Mouse (Mus musculus) kidney, adult 11 months (tissue): ENCODE measurements at regions not wholly inside any gene's neighbourhood (a gene's known extent, or its start where the extent isn't known, plus 50 kb on each side); places are given as distances from the start of the nearest gene placed in this dataset.

Experiments
- DNase-seq: peaks from one replicate; pipeline ENCODE4 v3.0.0; 2022

- no peak for DNase-seq
These were observed 248.9 kb downstream of the Nedd1 start for GRCm38 (mm10) chr10:92473282-92473681.

GRCm38 (mm10) chr10:92471111-92471510 lies 251.1 kb downstream of the Nedd1 start:
- no peak for DNase-seq

- no peak for DNase-seq
These were observed 267.0 kb downstream of the Nedd1 start for GRCm38 (mm10) chr10:92455195-92455594.

DNA sequence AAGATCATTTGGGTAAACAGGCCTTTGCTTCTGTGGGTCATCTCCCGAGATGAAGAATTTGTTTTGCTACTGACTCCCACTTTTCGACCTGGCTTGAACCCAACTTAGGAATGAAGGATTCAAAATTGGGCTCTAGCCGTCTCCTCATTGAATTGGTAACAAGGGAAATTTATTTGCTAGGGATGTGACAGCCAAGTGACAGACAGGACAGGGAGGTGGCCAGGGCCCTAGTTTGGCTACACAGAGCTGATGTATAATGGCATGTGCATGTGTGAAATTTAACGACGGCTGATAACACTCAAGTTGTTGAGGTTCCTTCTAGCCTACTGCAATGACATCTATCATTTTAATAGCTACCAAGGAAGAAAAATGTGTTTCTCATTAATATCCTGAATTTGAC lies 268.7 kb downstream of the Nedd1 start:
- DNase-seq, result peak; percentile 2

DNA sequence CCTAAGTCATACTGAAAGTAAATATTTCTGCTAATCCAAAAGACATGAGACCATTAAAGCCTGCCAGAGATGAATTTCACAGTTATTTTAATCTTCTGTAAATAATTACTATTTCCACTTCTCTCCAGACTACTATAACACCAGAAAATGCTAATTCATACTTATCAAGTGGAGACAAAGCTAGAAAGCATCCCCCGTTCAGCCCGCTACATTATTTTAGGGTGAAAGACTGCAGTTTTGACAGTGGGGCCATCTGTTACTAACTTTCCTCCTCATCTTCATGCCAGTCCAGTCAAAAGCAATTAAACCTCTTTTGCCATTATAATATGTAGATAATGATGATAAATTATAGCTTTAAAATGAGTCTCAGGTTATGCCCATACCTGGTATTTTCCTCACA lies 276.3 kb downstream of the Nedd1 start:
- DNase-seq, result no peak

- no peak for DNase-seq
These were observed 283.4 kb downstream of the Nedd1 start for GRCm38 (mm10) chr10:92438621-92439394.

DNA sequence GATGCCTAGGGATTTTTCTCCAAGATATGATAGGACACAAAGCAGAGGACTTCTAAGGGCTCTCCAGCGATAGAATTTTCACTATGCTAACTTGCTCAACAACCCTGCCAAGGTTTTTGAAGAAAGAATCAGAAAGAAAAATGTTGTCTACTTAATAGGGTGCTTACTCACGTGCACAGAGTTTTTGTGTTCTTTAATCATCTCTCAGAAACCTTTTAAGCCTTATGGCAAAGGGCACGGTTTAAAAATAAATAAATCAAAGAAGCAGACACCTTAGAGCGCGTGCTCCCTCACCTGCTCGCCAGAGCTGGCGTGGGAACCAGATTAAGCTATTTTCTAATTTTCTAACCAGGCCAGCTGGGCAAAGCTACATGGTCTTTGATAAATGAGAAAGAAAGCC lies 293.0 kb downstream of the Nedd1 start:
- DNase-seq, result no peak

GRCm38 (mm10) chr10:92428026-92428425 lies 294.2 kb downstream of the Nedd1 start:
- DNase-seq, result no peak

DNA sequence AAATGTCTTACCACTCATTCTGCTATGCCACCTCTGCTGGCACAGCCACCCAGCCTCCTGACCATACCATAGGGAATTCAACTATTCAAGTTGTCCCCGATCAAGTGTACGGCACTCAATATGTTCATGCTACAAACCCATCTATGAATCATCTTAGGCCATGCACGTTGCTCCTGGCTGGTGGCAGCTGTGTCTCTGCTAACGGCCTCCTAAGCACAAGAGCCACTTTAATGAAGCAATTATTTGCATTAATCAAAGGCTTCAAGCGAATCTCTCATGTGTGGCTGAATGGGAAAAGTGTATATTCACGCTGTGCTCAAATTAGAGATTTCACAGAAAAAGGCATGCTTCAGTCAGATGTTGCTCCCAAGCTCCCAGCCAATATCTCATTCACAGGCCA lies 295.8 kb downstream of the Nedd1 start:
- DNase-seq, result no peak

GRCm38 (mm10) chr10:92412737-92413136 lies 309.5 kb downstream of the Nedd1 start:
- DNase-seq, result peak; percentile 24

GRCm38 (mm10) chr10:92410813-92411325 lies 311.4 kb downstream of the Nedd1 start:
- DNase-seq, result peak; percentile 12

GRCm38 (mm10) chr10:92404697-92405293 lies 317.4 kb downstream of the Nedd1 start:
- no peak for DNase-seq

DNA sequence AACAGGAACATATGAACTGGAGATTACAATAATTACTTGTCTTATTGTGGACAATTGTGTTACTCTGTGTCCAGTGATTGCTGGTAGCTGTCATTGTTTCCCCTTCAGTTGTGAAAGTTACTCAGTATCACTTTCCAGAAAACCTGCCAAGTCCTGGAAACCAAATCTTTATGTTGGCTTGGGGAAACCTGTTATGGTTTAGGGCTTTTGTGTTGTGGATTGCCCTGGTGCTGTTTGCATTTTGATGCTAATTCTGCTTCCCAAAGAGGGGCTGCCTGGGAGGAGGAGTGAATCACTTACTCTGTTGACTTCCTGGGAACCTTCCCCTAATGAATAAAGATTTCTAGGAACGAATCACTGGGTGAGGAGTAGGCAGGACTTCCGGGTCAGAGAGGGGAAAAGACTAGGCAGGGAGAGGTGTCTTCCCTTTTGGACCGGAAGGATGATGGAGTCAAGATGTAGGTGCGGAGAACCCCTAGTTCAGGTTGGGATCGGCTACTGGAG lies 321.6 kb downstream of the Nedd1 start:
- no peak for DNase-seq

GRCm38 (mm10) chr10:92389176-92389732 lies 333.0 kb downstream of the Nedd1 start:
- no peak for DNase-seq

- DNase-seq, result no peak
These were observed 355.1 kb downstream of the Nedd1 start for GRCm38 (mm10) chr10:92367126-92367525.

- DNase-seq, result no peak
These were observed 365.5 kb downstream of the Nedd1 start for GRCm38 (mm10) chr10:92356738-92357137.

GRCm38 (mm10) chr10:92349043-92349442 lies 373.2 kb downstream of the Nedd1 start:
- DNase-seq, result no peak

GRCm38 (mm10) chr10:92347960-92348675 lies 374.1 kb downstream of the Nedd1 start:
- no peak for DNase-seq

DNA sequence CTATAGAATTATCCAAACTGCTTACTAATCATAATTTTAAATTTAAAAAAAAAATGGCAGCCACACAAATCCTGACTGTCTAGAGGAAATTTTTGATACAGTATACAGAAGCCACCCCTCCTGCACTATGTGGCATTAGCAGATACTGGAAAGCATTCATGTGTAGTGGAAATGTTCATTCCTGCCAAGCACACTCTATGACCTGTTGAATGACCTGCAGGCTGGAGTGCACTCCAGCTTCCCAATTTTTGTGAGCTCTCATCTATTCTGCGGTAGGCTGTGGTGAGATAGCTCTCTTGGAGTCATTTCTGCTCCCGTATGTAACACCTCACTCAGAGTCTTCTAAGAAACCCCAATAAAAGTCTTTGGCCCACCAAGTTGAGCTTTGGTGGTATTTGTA lies 382.5 kb downstream of the Nedd1 start:
- DNase-seq, result no peak

GRCm38 (mm10) chr10:92336949-92337348 lies 385.3 kb downstream of the Nedd1 start:
- DNase-seq, result no peak

DNA sequence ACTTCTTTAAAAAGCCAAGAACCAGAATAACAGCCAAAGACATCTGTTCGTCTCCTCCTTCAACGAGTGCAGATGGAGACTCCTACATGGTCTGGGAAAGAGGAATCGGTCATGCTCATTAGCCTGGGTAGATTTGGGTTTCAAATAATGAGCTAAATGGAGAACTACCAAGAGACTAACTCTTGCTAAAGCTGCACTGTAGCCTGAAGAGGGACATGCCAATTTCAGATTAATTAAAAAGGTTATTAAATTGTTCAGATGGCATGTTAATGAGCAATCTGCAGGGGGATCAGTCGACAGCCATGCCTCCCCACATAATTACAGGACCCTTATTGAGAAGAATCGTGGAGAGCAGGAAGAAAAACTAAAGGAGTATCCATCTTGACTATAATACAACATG lies 386.1 kb downstream of the Nedd1 start:
- no peak for DNase-seq

DNA sequence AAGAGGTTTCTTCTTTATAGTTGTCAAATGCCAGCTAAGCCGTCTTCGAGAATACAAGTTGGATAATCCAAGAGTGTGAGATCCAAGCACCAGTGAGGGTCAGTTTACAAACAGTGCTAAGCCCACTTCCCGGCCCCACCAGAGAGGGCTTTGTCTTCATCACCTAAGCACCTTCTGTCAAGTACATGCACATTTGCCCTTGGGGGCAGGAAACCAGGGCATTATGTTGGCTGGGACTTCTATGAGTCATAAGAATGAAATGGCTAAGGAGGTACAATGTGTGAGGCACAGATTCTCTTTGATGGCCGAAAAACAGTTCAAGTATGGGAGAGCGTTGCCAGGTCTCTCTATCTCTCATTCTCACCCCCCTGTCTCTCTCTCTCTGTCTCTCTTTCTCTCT lies 387.1 kb downstream of the Nedd1 start:
- no peak for DNase-seq

DNA sequence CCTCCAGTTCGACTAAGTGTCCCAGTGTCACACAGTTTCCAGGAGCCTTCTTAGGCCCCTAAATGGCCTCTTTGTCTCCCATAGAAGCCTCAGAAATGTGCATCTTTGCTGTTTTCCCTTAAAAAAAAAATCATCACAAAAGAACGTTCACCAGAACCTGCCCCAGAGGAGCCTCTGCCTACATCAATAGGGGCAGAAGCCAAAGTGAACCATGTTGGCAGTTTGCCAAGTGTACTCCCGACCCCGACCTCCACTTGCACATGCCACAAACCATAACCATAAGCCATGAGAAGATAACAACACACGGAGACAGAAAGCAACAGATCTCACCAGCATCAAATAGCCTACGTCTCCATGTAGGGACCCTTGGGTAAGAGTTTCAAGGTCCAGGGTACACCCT lies 388.4 kb downstream of the Nedd1 start:
- DNase-seq, result no peak
